Mouse (Mus musculus) lung, postnatal 0 days (tissue): ENCODE data around the gene Prokr2. TPM values are rescaled to one million over a fixed set of nuclear protein-coding genes. Genes with fewer than 3 reads are reported as not detected.

Experiments used
- ATAC-seq: fragments of 200-750 bp; cut with Nextera tagmentation; 2 replicates; pipeline ENCODE4 v1.8.0; 2017; ENCODE audit warnings: moderate library complexity
- DNase-seq: peaks from one replicate; pipeline ENCODE4 v3.0.0-alpha.2; 2016; ENCODE audit warnings: low spot score
- H3K27ac ChIP-seq: fragments of 300-500 bp; sonication (generic); 2 replicates; pipeline ENCODE4 v1.5.1; 2014; ENCODE audit warnings: antibody characterized with exemption, mild to moderate bottlenecking, low read length, mixed read lengths
- H3K27me3 ChIP-seq: fragments of 300-500 bp; sonication (generic); replicated peaks from 2 replicates; pipeline ENCODE4 v1.6.1; 2014; ENCODE audit warnings: low read length, mixed read lengths; ENCODE audit not compliant: insufficient read depth
- H3K36me3 ChIP-seq: fragments of 300-500 bp; sonication (generic); 2 replicates; pipeline ENCODE4 v1.6.1; 2014; ENCODE audit warnings: low read length, mixed read lengths; ENCODE audit not compliant: insufficient read depth
- H3K4me1 ChIP-seq: fragments of 300-500 bp; sonication (generic); 2 replicates; pipeline ENCODE4 v1.6.1; 2014; ENCODE audit warnings: antibody characterized with exemption, low read depth, low read length, mixed read lengths; ENCODE audit not compliant: insufficient read depth
- H3K4me2 ChIP-seq: fragments of 300-500 bp; sonication (generic); replicated peaks from 2 replicates; pipeline ENCODE4 v1.6.1; 2014; ENCODE audit warnings: low read depth, mild to moderate bottlenecking, low read length, moderate library complexity, mixed read lengths
- H3K4me3 ChIP-seq: fragments of 300-500 bp; sonication (generic); 2 replicates; pipeline ENCODE4 v1.5.1; 2014; ENCODE audit warnings: low read depth, low read length
- H3K9ac ChIP-seq: fragments of 300-500 bp; sonication (generic); replicated peaks from 2 replicates; pipeline ENCODE4 v1.6.1; 2014; ENCODE audit warnings: low read depth, mild to moderate bottlenecking
- H3K9me3 ChIP-seq: fragments of 300-500 bp; sonication (generic); 2 replicates; pipeline ENCODE4 v1.6.1; 2016; ENCODE audit warnings: low read length, mixed read lengths
- CTCF ChIP-seq: IDR thresholded peaks from 2 replicates; pipeline ENCODE4 v1.5.1; 2016; ENCODE audit warnings: antibody characterized with exemption, mild to moderate bottlenecking
- EP300 ChIP-seq: IDR thresholded peaks from 2 replicates; pipeline ENCODE4 v1.6.1; 2016; ENCODE audit warnings: antibody characterized with exemption, mild to moderate bottlenecking, control low read depth
- WGBS: fragments of 180-500 bp; shearing (Covaris S2); extraction: QIAGEN DNeasy Blood & Tissue Kit; methylation state at CpG from one replicate; pipeline ENCODE4 v1.1.7; 2014; 5-methylcytosine and 5-hydroxymethylcytosine counted together
- polyA plus RNA-seq: library from polyadenylated mRNA; unstranded; fragments of >200 nt; fragmentation: Nextera tagmentation; extraction: Ambion mirVana; gene quantifications from 2 replicates; pipeline ENCODE4 v1.2.1, GENCODE M21; 2015

Prokr2 gene
- polyA plus RNA-seq, 1 experiment from 2014 or later = not detected

- no peak overlapping the region for H3K27ac ChIP-seq
- WGBS = 65% methylated on average over 2 of the region's 2 CpGs
- H3K36me3 ChIP-seq = no peaks in the 10 kb centered on the region
- peaks cover 7% of the 10 kb centered on the region for H3K4me1 ChIP-seq
- TF ChIP-seq CTCF = no peak
- TF ChIP-seq EP300 = no peak
- H3K9ac ChIP-seq = no peak overlapping the region
- DNase-seq (no peak), ATAC-seq (no peak)
- no peak overlapping the region for H3K4me3 ChIP-seq
- no peaks in the 10 kb centered on the region for H3K9me3 ChIP-seq
- no peaks in the 10 kb centered on the region; the same call in 1 of the 2 replicates for H3K27me3 ChIP-seq
- H3K4me2 ChIP-seq = no peak overlapping the region
These were observed 2.9 kb downstream of the Prokr2 start for GRCm38 (mm10) chr2:132382308-132382707.

- Histone ChIP-seq H3K27me3 (no peaks in the 10 kb centered on the region; the same call in 1 of the 2 replicates), H3K4me3 (no peak overlapping the region), H3K36me3 (no peaks in the 10 kb centered on the region), H3K9ac (no peak overlapping the region), H3K27ac (no peak overlapping the region), H3K4me2 (no peak overlapping the region), H3K9me3 (no peaks in the 10 kb centered on the region), H3K4me1 (peaks cover 3% of the 10 kb centered on the region)
- DNase-seq = no peak
- no peak for TF ChIP-seq CTCF
- TF ChIP-seq EP300 = no peak
- WGBS = 42% methylated on average over 4 of the region's 4 CpGs
- ATAC-seq = no peak
These were observed 5.6 kb downstream of the Prokr2 start for GRCm38 (mm10) chr2:132379690-132380089.

GRCm38 (mm10) chr2:132378602-132379150 lies 6.6 kb downstream of the Prokr2 start:
- 36% methylated on average over 10 of the region's 10 CpGs for WGBS
- H3K4me3 ChIP-seq = no peak overlapping the region

GRCm38 (mm10) chr2:132377436-132377835 lies 7.8 kb downstream of the Prokr2 start:
- Histone ChIP-seq H3K9ac (no peak overlapping the region), H3K4me3 (no peak overlapping the region), H3K4me1 (no peaks in the 10 kb centered on the region), H3K9me3 (no peaks in the 10 kb centered on the region), H3K4me2 (no peak overlapping the region), H3K36me3 (no peaks in the 10 kb centered on the region), H3K27me3 (no peaks in the 10 kb centered on the region), H3K27ac (no peak overlapping the region)
- no peak for TF ChIP-seq EP300
- no peak for TF ChIP-seq CTCF
- no peak for DNase-seq
- WGBS = 49% methylated on average over 2 of the region's 2 CpGs
- ATAC-seq = no peak

More at GRCm38 (mm10) chr2:132378602-132379150, 6.6 kb downstream of the Prokr2 start:
- Histone ChIP-seq H3K9me3 (no peaks in the 10 kb centered on the region), H3K36me3 (no peaks in the 10 kb centered on the region), H3K9ac (no peak overlapping the region), H3K27ac (no peak overlapping the region), H3K4me1 (no peaks in the 10 kb centered on the region), H3K4me2 (no peak overlapping the region), H3K27me3 (no peaks in the 10 kb centered on the region)
- DNase-seq = no peak
- TF ChIP-seq EP300 (no peak), CTCF (no peak)
- ATAC-seq = no peak

- 59% methylated on average over 3 of the region's 3 CpGs for WGBS
- no peak overlapping the region for H3K9ac ChIP-seq
- ATAC-seq = no peak
These were observed 9.5 kb downstream of the Prokr2 start for GRCm38 (mm10) chr2:132375721-132376120.

GRCm38 (mm10) chr2:132375135-132375534 lies 10.1 kb downstream of the Prokr2 start:
- Histone ChIP-seq H3K36me3 (no peaks in the 10 kb centered on the region), H3K27ac (no peak overlapping the region), H3K4me1 (no peaks in the 10 kb centered on the region), H3K4me3 (no peak overlapping the region), H3K4me2 (no peak overlapping the region), H3K9me3 (no peaks in the 10 kb centered on the region), H3K27me3 (no peaks in the 10 kb centered on the region), H3K9ac (no peak overlapping the region)
- ATAC-seq (no peak), DNase-seq (no peak)
- TF ChIP-seq EP300 (no peak), CTCF (no peak)
- 62% methylated on average over 9 of the region's 9 CpGs for WGBS

More at GRCm38 (mm10) chr2:132375721-132376120, 9.5 kb downstream of the Prokr2 start:
- H3K36me3 ChIP-seq = no peaks in the 10 kb centered on the region
- H3K27ac ChIP-seq = no peak overlapping the region
- no peak overlapping the region for H3K4me3 ChIP-seq
- H3K9me3 ChIP-seq = no peaks in the 10 kb centered on the region
- no peak for TF ChIP-seq EP300
- no peak for TF ChIP-seq CTCF
- DNase-seq = no peak
- no peaks in the 10 kb centered on the region for H3K4me1 ChIP-seq
- H3K4me2 ChIP-seq = no peak overlapping the region
- no peaks in the 10 kb centered on the region for H3K27me3 ChIP-seq

GRCm38 (mm10) chr2:132373748-132374147 lies 11.5 kb downstream of the Prokr2 start:
- Histone ChIP-seq H3K36me3 (no peaks in the 10 kb centered on the region), H3K4me1 (no peaks in the 10 kb centered on the region), H3K4me3 (no peak overlapping the region), H3K4me2 (no peak overlapping the region), H3K27ac (no peak overlapping the region), H3K27me3 (no peaks in the 10 kb centered on the region), H3K9me3 (no peaks in the 10 kb centered on the region), H3K9ac (no peak overlapping the region)
- ATAC-seq = no peak
- TF ChIP-seq EP300 (no peak), CTCF (no peak)
- 86% methylated on average over 17 of the region's 17 CpGs for WGBS
- no peak for DNase-seq
